Mouse (Mus musculus) ES-Bruce4 (cell line): ENCODE data around the gene Lhfpl2.

ENCODE experiments used
- CTCF ChIP-seq: IDR thresholded peaks from one replicate; pipeline ENCODE4 v1.8.1; 2011; ENCODE audit warnings: low read depth, low read length
- POLR2A ChIP-seq: IDR thresholded peaks from one replicate; pipeline ENCODE4 v1.8.1; 2011; ENCODE audit warnings: low read length; ENCODE audit not compliant: insufficient read depth

DNA sequence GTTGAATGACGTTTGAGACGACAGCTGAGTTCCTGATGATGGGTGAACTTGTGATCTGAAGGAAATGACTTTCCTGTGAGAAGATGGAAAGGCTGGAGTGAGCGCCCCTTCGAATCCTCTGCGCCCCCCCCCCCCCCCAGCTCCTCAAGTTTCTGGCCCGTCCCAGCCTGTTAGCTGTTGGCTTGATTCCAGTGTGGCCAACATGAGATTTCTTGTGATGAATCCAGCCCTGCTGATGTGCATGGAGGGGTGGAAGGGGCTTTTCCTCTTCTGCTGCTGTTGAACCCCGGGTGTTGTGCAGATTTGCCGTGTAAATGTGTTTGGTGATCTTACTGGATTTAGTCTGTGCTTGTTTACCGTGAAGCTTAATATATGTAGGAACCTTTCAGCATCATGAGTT is 31.2 kb downstream of the Lhfpl2 start:
- no peak for TF ChIP-seq POLR2A
- TF ChIP-seq CTCF = no peak
